Mouse (Mus musculus): ENCODE results near the gene Cfl1.
"Not testable (repeated sequence)": the region's sequence is repeated elsewhere in the genome, so short reads cannot be mapped to it uniquely, and the experiment has no call there.

Gene Cfl1

GRCm38 (mm10) chr19:5488878-5489571 is 1.2 kb upstream of the Cfl1 start:
- peak; percentile 98 to 99 for DNase-seq (ENCODE audit: low spot score in 2 of 2)

GRCm38 (mm10) chr19:5489721-5490120 is 534 bp upstream of the Cfl1 start:
- DNase-seq (ENCODE audit: low spot score in 2 of 2) = not testable (repeated sequence)

- peak; percentile 77 to 82 for DNase-seq (ENCODE audit: low spot score in 2 of 2)
These were observed 848 bp downstream of the Cfl1 start for GRCm38 (mm10) chr19:5490898-5491708.

GRCm38 (mm10) chr19:5492641-5493040 is 2.4 kb downstream of the Cfl1 start:
- DNase-seq (ENCODE audit: low spot score in 2 of 2) = no peak

GRCm38 (mm10) chr19:5493301-5493721 is 3.1 kb downstream of the Cfl1 start:
- DNase-seq (ENCODE audit: low spot score in 2 of 2) = not testable (repeated sequence)

- no peak for DNase-seq (ENCODE audit: low spot score in 2 of 2)
These were observed 4.1 kb downstream of the Cfl1 start for GRCm38 (mm10) chr19:5494314-5494713.

- no peak for DNase-seq (ENCODE audit: low spot score in 2 of 2)
These were observed 5.2 kb downstream of the Cfl1 start for GRCm38 (mm10) chr19:5495353-5496051.

GRCm38 (mm10) chr19:5496052-5496370 is 5.8 kb downstream of the Cfl1 start:
- DNase-seq (ENCODE audit: low spot score in 2 of 2) = no peak

- DNase-seq (ENCODE audit: low spot score in 2 of 2) = no peak
These were observed 10.1 kb downstream of the Cfl1 start for GRCm38 (mm10) chr19:5500330-5500875.

GRCm38 (mm10) chr19:5503687-5504086 is 13.4 kb downstream of the Cfl1 start, which contains the start of gene 1700020D05Rik:
Gene 1700020D05Rik (minus strand): TSS chr19:5503787.
- no peak for DNase-seq (ENCODE audit: low spot score in 2 of 2)

- peak; percentile 99 for DNase-seq (ENCODE audit: low spot score in 2 of 2)
These were observed 20.1 kb downstream of the Cfl1 start, which contains the start of gene Snx32 for GRCm38 (mm10) chr19:5510031-5511026. Gene Snx32 (minus strand): TSS chr19:5510538.

GRCm38 (mm10) chr19:5511074-5511632 is 20.9 kb downstream of the Cfl1 start:
- no peak for DNase-seq (ENCODE audit: low spot score in 2 of 2)

- DNase-seq (ENCODE audit: low spot score in 2 of 2) = no peak
These were observed 22.1 kb downstream of the Cfl1 start for GRCm38 (mm10) chr19:5512091-5513004.

GRCm38 (mm10) chr19:5513005-5513349 is 22.7 kb downstream of the Cfl1 start:
- DNase-seq (ENCODE audit: low spot score in 2 of 2) = no peak

GRCm38 (mm10) chr19:5515840-5516777 is 25.9 kb downstream of the Cfl1 start:
- no peak for DNase-seq (ENCODE audit: low spot score in 2 of 2)

GRCm38 (mm10) chr19:5516906-5517505 is 26.8 kb downstream of the Cfl1 start:
- DNase-seq (ENCODE audit: low spot score in 2 of 2) = no peak

GRCm38 (mm10) chr19:5518721-5519120 is 28.5 kb downstream of the Cfl1 start:
- DNase-seq (ENCODE audit: low spot score in 2 of 2) = no peak

- no peak for DNase-seq (ENCODE audit: low spot score in 2 of 2)
These were observed 34.9 kb downstream of the Cfl1 start for GRCm38 (mm10) chr19:5525204-5525603.

Data from right cerebral cortex, adult 2 months (tissue).